Mouse (Mus musculus) myocyte (in vitro differentiated cells): ENCODE measurements around the gene Fyn.

Source experiments
- CEBPB ChIP-seq: IDR thresholded peaks from 2 replicates; pipeline ENCODE4 v1.6.1; 2011; ENCODE audit warnings: mild to moderate bottlenecking, moderate library complexity; ENCODE audit not compliant: poor library complexity, insufficient read depth, severe bottlenecking
- E2F4 ChIP-seq: IDR thresholded peaks from one replicate; pipeline ENCODE4 v1.6.1; 2011; ENCODE audit warnings: mild to moderate bottlenecking, control low read depth, moderate library complexity; ENCODE audit not compliant: insufficient read depth
- MAX ChIP-seq: IDR thresholded peaks from one replicate; pipeline ENCODE4 v1.6.1; 2011; ENCODE audit warnings: low read depth, mild to moderate bottlenecking, control low read depth
- MYOD1 ChIP-seq, 3 experiments: IDR thresholded peaks; one replicate each; pipeline ENCODE4 v1.6.1; 2011; ENCODE audit warnings: control low read depth in 2 of 3, low read depth in 2 of 3, mild to moderate bottlenecking in 2 of 3, moderate library complexity in 1 of 3; ENCODE audit not compliant: insufficient read length in 2 of 3, control insufficient read depth in 1 of 3
- POLR2A ChIP-seq: IDR thresholded peaks from one replicate; pipeline ENCODE4 v1.6.1; 2011; ENCODE audit warnings: low read depth, mild to moderate bottlenecking, control low read depth, moderate library complexity; ENCODE audit not compliant: insufficient read length
- SRF ChIP-seq: IDR thresholded peaks from one replicate; pipeline ENCODE4 v1.6.1; 2011; ENCODE audit warnings: low read depth; ENCODE audit not compliant: control insufficient read depth, insufficient read length
- TCF12 ChIP-seq: IDR thresholded peaks from one replicate; pipeline ENCODE4 v1.6.1; 2011; ENCODE audit warnings: mild to moderate bottlenecking, control low read depth; ENCODE audit not compliant: poor library complexity, insufficient read depth, severe bottlenecking
- USF1 ChIP-seq: IDR thresholded peaks from one replicate; pipeline ENCODE4 v1.6.1; 2011; ENCODE audit warnings: low read depth, mild to moderate bottlenecking, control low read depth, moderate library complexity

GRCm38 (mm10) chr10:39512631-39513314, 144.1 kb downstream of the Fyn start:
- TF ChIP-seq POLR2A (no peak), SRF (no peak), MYOD1 (IDR thresholded peaks at IDR 0.05; ENCODE audit: control insufficient read depth in 1 of 3, insufficient read length in 2 of 3, low read depth in 2 of 3) (no peak), USF1 (no peak), CEBPB (no peak), E2F4 (no peak), TCF12 (no peak), MAX (no peak)
